Mouse (Mus musculus): Measurements from ENCODE around the gene Mrpl58.

GRCm38 (mm10) chr11:115452281-115452860, 48.8 kb downstream of the Mrpl58 start:
- no peak for TF ChIP-seq CTCF (conservative IDR thresholded peaks at IDR 0.05; ENCODE audit: low read length)
- TF ChIP-seq POU5F1 (IDR thresholded peaks at IDR 0.05; ENCODE audit: borderline replicate concordance, low read length): no peak
- no peak for TF ChIP-seq NANOG (IDR thresholded peaks at IDR 0.05; ENCODE audit: borderline replicate concordance, low read length)

Data from E14TG2a.4 (cell line).